Mouse (Mus musculus) stomach, embryonic 15.5 days (tissue): Measurements from ENCODE around the gene Xrcc4. TPM values are rescaled to one million over a fixed set of nuclear protein-coding genes. Genes with fewer than 3 reads are reported as not detected.

Experiments
- ATAC-seq: fragments of 200-750 bp; cut with Nextera tagmentation; 2 replicates; pipeline ENCODE4 v1.8.0; 2017; ENCODE audit warnings: low read depth, moderate number of reproducible peaks, moderate TSS enrichment; ENCODE audit not compliant: insufficient read depth, low FRiP score
- H3K27ac ChIP-seq: fragments of 300-500 bp; sonication (generic); 2 replicates; pipeline ENCODE4 v1.5.1; 2015; ENCODE audit warnings: mild to moderate bottlenecking, inconsistent platforms
- H3K27me3 ChIP-seq: fragments of 300-500 bp; sonication (generic); replicated peaks from 2 replicates; pipeline ENCODE4 v1.6.1; 2015; ENCODE audit warnings: inconsistent platforms
- H3K36me3 ChIP-seq: fragments of 300-500 bp; sonication (generic); 2 replicates; pipeline ENCODE4 v1.6.1; 2015; ENCODE audit warnings: inconsistent platforms
- H3K4me1 ChIP-seq: fragments of 300-500 bp; sonication (generic); 2 replicates; pipeline ENCODE4 v1.6.1; 2015; ENCODE audit warnings: inconsistent platforms
- H3K4me2 ChIP-seq: fragments of 300-500 bp; sonication (generic); 2 replicates; pipeline ENCODE4 v1.6.1; 2015; ENCODE audit warnings: mild to moderate bottlenecking, inconsistent platforms
- H3K4me3 ChIP-seq: fragments of 300-500 bp; sonication (generic); replicated peaks from 2 replicates; pipeline ENCODE4 v1.5.1; 2015; ENCODE audit warnings: inconsistent platforms
- H3K9ac ChIP-seq: fragments of 300-500 bp; sonication (generic); 2 replicates; pipeline ENCODE4 v1.6.1; 2015; ENCODE audit warnings: inconsistent platforms
- H3K9me3 ChIP-seq: fragments of 300-500 bp; sonication (generic); 2 replicates; pipeline ENCODE4 v1.6.1; 2016; ENCODE audit warnings: inconsistent platforms
- WGBS: fragments of 180-500 bp; shearing (Covaris S2); methylation state at CpG from one replicate; pipeline ENCODE4 v1.1.7; 2015; 5-methylcytosine and 5-hydroxymethylcytosine counted together
- polyA plus RNA-seq: library from polyadenylated mRNA; unstranded; fragments of >200 nt; fragmentation: Nextera tagmentation; extraction: Ambion mirVana; gene quantifications from 2 replicates; pipeline ENCODE4 v1.2.1, GENCODE M21; 2015

The Xrcc4 gene
- polyA plus RNA-seq, 1 experiment from 2014 or later: 11.1 TPM

GRCm38 (mm10) chr13:89742686-89743200, 346.7 kb downstream of the Xrcc4 start:
- H3K4me1 ChIP-seq: peaks cover 11% of the 10 kb centered on the region
- H3K4me2 ChIP-seq: peak overlapping the region; percentile 93
- H3K9ac ChIP-seq: peak overlapping the region; percentile 57; the same call in 1 of the 2 replicates
- no peaks in the 10 kb centered on the region for H3K36me3 ChIP-seq
- H3K27me3 ChIP-seq: no peaks in the 10 kb centered on the region
- H3K27ac ChIP-seq: peak overlapping the region; percentile 68
- peak overlapping the region; percentile 60 for H3K4me3 ChIP-seq
- no peaks in the 10 kb centered on the region for H3K9me3 ChIP-seq
- 4% methylated on average over 15 of the region's 15 CpGs for WGBS
- no peak; the same call in 1 of the 2 replicates for ATAC-seq

DNA sequence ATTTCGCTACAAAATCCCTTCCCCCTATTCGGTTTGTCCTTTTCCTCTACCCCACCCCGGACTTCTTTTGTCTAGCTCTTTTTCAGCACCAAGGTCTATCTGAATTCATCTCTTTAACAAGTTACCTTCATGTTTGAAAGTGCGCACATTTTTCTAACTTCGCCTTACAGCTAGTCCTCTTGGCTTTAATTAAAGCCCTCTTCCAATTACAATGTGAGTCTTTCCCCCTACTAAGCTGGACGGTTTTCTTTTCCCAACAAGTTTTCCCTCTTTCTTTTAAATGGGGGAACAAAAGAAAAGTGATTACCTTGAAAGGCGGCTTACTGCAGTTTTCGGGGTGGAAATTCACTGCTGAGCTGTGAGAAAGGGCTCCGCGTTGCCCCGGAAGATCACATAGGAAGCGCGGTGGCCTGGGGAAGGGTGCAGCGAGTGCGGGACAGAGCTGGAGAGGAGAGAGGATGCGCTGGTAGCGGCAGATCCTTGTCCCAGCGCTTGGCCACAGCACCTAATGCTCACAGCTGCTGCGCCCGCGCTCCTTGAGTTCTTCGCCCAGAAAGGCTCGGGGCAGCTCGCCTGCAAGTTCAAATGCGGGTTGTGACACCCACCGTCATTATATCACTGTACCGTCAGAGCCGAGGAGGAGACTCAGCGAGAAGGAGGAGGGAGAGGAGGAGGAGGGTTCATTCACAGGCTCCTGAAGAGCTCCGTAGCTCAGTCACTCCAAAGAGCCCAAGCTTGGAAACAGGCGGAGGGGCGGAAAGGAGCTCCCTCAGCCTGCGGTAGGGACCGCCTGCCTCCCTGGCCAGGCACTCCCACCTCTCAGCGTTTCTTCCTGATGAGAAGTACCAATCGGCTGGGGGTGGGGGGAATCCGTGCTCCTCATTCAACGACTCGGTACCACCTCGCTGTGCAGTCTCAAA, 347.4 kb downstream of the Xrcc4 start, which contains the start of gene Vcan:
Gene Vcan, minus strand, starts transcription at position 744 of the 920 bp plus-strand sequence.
- peak within 1 kb of the TSS; percentile 80 for H3K27ac ChIP-seq
- under 1% methylated on average over 40 of the region's 40 CpGs for WGBS
- H3K9ac ChIP-seq: peak within 1 kb of the TSS; percentile 57
- peaks cover 11% of the 10 kb centered on the region for H3K4me1 ChIP-seq
- ATAC-seq: peak; percentile 59
- H3K27me3 ChIP-seq: no peaks in the 10 kb centered on the region
- peak within 1 kb of the TSS; percentile 93 for H3K4me2 ChIP-seq
- H3K4me3 ChIP-seq: peak within 1 kb of the TSS; percentile 60
- no peaks in the 10 kb centered on the region for H3K9me3 ChIP-seq
- H3K36me3 ChIP-seq: no peaks in the 10 kb centered on the region

- WGBS: under 1% methylated on average over 14 of the region's 14 CpGs
- Histone ChIP-seq H3K9ac (peak overlapping the region; percentile 49), H3K27ac (peak overlapping the region; percentile 80)
These were observed 348.3 kb downstream of the Xrcc4 start for GRCm38 (mm10) chr13:89741116-89741551.

GRCm38 (mm10) chr13:89740243-89741115, 348.9 kb downstream of the Xrcc4 start:
- H3K9ac ChIP-seq: peak overlapping the region; percentile 49
- H3K4me1 ChIP-seq: peaks cover 11% of the 10 kb centered on the region
- H3K27me3 ChIP-seq: no peaks in the 10 kb centered on the region
- H3K4me2 ChIP-seq: peak overlapping the region; percentile 93
- under 1% methylated on average over 33 of the region's 33 CpGs for WGBS
- H3K36me3 ChIP-seq: no peaks in the 10 kb centered on the region
- H3K4me3 ChIP-seq: peak overlapping the region; percentile 60
- peak overlapping the region; percentile 89 for H3K27ac ChIP-seq
- ATAC-seq: peak; percentile 89
- H3K9me3 ChIP-seq: no peaks in the 10 kb centered on the region

More at GRCm38 (mm10) chr13:89741116-89741551, 348.3 kb downstream of the Xrcc4 start:
- H3K4me1 ChIP-seq: peaks cover 11% of the 10 kb centered on the region
- H3K4me3 ChIP-seq: peak overlapping the region; percentile 60
- H3K9me3 ChIP-seq: no peaks in the 10 kb centered on the region
- no peaks in the 10 kb centered on the region for H3K27me3 ChIP-seq
- no peak for ATAC-seq
- no peaks in the 10 kb centered on the region for H3K36me3 ChIP-seq
- peak overlapping the region; percentile 93 for H3K4me2 ChIP-seq

- no peaks in the 10 kb centered on the region for H3K36me3 ChIP-seq
- no peaks in the 10 kb centered on the region for H3K27me3 ChIP-seq
- 0 out of 2 replicates have a peak overlapping the region, but pooled peaks have one; percentile 21 for H3K9ac ChIP-seq
- no peaks in the 10 kb centered on the region for H3K9me3 ChIP-seq
- no peak for ATAC-seq
- under 1% methylated on average over 24 of the region's 24 CpGs for WGBS
- H3K4me1 ChIP-seq: peaks cover 11% of the 10 kb centered on the region
- peak overlapping the region; percentile 89 for H3K27ac ChIP-seq
- peak overlapping the region; percentile 93 for H3K4me2 ChIP-seq
- H3K4me3 ChIP-seq: peak overlapping the region; percentile 60
These were observed 349.6 kb downstream of the Xrcc4 start for GRCm38 (mm10) chr13:89739696-89740242.

GRCm38 (mm10) chr13:89738776-89739695, 350.4 kb downstream of the Xrcc4 start:
- Histone ChIP-seq H3K27ac (peak overlapping the region; percentile 89), H3K9me3 (no peaks in the 10 kb centered on the region), H3K4me2 (peak overlapping the region; percentile 93), H3K9ac (peak overlapping the region; percentile 21; the same call in 1 of the 2 replicates), H3K4me3 (peak overlapping the region; percentile 60), H3K27me3 (no peaks in the 10 kb centered on the region), H3K4me1 (peaks cover 11% of the 10 kb centered on the region), H3K36me3 (no peaks in the 10 kb centered on the region)
- ATAC-seq: peak; percentile 85
- WGBS: 3% methylated on average over 31 of the region's 31 CpGs

GRCm38 (mm10) chr13:89738275-89738674, 351.1 kb downstream of the Xrcc4 start:
- H3K27me3 ChIP-seq: no peaks in the 10 kb centered on the region
- WGBS: 54% methylated on average over 2 of the region's 2 CpGs
- H3K9me3 ChIP-seq: no peaks in the 10 kb centered on the region
- no peak overlapping the region for H3K27ac ChIP-seq
- peaks cover 11% of the 10 kb centered on the region for H3K4me1 ChIP-seq
- H3K36me3 ChIP-seq: no peaks in the 10 kb centered on the region
- H3K9ac ChIP-seq: no peak overlapping the region
- no peak for ATAC-seq
- no peak overlapping the region for H3K4me3 ChIP-seq
- H3K4me2 ChIP-seq: peak overlapping the region; percentile 93; the same call in 1 of the 2 replicates

GRCm38 (mm10) chr13:89735111-89735510, 354.3 kb downstream of the Xrcc4 start:
- Histone ChIP-seq H3K36me3 (no peaks in the 10 kb centered on the region), H3K4me2 (no peak overlapping the region), H3K27me3 (no peaks in the 10 kb centered on the region), H3K4me3 (no peak overlapping the region), H3K27ac (no peak overlapping the region), H3K9ac (no peak overlapping the region), H3K4me1 (peaks cover 2% of the 10 kb centered on the region; the same call in 1 of the 2 replicates), H3K9me3 (no peaks in the 10 kb centered on the region)
- 29% methylated on average over 5 of the region's 5 CpGs for WGBS
- no peak for ATAC-seq

- Histone ChIP-seq H3K27me3 (no peaks in the 10 kb centered on the region), H3K9me3 (no peaks in the 10 kb centered on the region), H3K36me3 (0 out of 2 replicates have a peak, but pooled peaks cover 6% of the 10 kb centered on the region), H3K4me1 (no peaks in the 10 kb centered on the region), H3K4me2 (no peak overlapping the region), H3K4me3 (no peak overlapping the region), H3K9ac (no peak overlapping the region), H3K27ac (no peak overlapping the region)
- ATAC-seq: no peak
- WGBS: 46% methylated on average over 2 of the region's 2 CpGs
These were observed 362.9 kb downstream of the Xrcc4 start for GRCm38 (mm10) chr13:89726492-89726891.
